Mouse (Mus musculus): ENCODE measurements around the gene Tspan5. TPM values are rescaled to one million over a fixed set of nuclear protein-coding genes. Genes with fewer than 3 reads are reported as not detected.

Tspan5 gene
- total RNA-seq (2014; rRNA removed) (0.65 and 0.94 TPM in 2 replicates), polyA plus RNA-seq (2012; rRNA removed) (0.42 and 0.48 TPM in 2 replicates)

- whole genome bisulfite sequencing: 1% methylated on average over 81 of the region's 100 CpGs
- peaks cover 4% of the 10 kb centered on the region; the same call in 1 of the 2 replicates for H3K4me1 ChIP-seq (ENCODE audit: control insufficient read depth, insufficient read depth, low read length)
- H3K27ac ChIP-seq (replicated peaks; ENCODE audit: insufficient read depth, low read depth, low read length): no peak within 1 kb of the TSS
- H3K36me3 ChIP-seq (ENCODE audit: control insufficient read depth, insufficient read depth, low read length): no peaks in the 10 kb centered on the region
- H3K27me3 ChIP-seq (ENCODE audit: control insufficient read depth, insufficient read depth, low read length): peaks cover 3% of the 10 kb centered on the region; the same call in 1 of the 2 replicates
- H3K4me3 ChIP-seq (ENCODE audit: insufficient read depth, low read depth, low read length): peak within 1 kb of the TSS; percentile 73
- DNase-seq (ENCODE audit: extremely low read depth, low read depth, low spot score): no peak
- no peak for TF ChIP-seq POLR2A (IDR thresholded peaks at IDR 0.05; ENCODE audit: extremely low read depth, insufficient read depth, low read length)
- no peak for TF ChIP-seq CTCF (IDR thresholded peaks at IDR 0.05; ENCODE audit: low read depth, low read length)
- no peaks in the 10 kb centered on the region for H3K79me2 ChIP-seq (ENCODE audit: control insufficient read depth, insufficient read depth, low read length)
- H3K9ac ChIP-seq (ENCODE audit: low read depth, low read length): peak within 1 kb of the TSS; percentile 70
Observed at GRCm38 (mm10) chr3:138741649-138742565, at the start of gene Tspan5. Tspan5 (plus strand) TSS chr3:138742195.

GRCm38 (mm10) chr3:138692302-138692701 lies 49.7 kb upstream of the Tspan5 start:
- Histone ChIP-seq H3K4me3 (ENCODE audit: insufficient read depth, low read depth, low read length) (no peak overlapping the region), H3K9ac (ENCODE audit: low read depth, low read length) (no peak overlapping the region), H3K36me3 (ENCODE audit: control insufficient read depth, insufficient read depth, low read length) (no peaks in the 10 kb centered on the region), H3K27ac (replicated peaks; ENCODE audit: insufficient read depth, low read depth, low read length) (no peak overlapping the region), H3K4me1 (ENCODE audit: control insufficient read depth, insufficient read depth, low read length) (no peaks in the 10 kb centered on the region), H3K79me2 (ENCODE audit: control insufficient read depth, insufficient read depth, low read length) (no peaks in the 10 kb centered on the region), H3K27me3 (ENCODE audit: control insufficient read depth, insufficient read depth, low read length) (no peaks in the 10 kb centered on the region)
- no peak for TF ChIP-seq POLR2A (IDR thresholded peaks at IDR 0.05; ENCODE audit: extremely low read depth, insufficient read depth, low read length)
- TF ChIP-seq CTCF (IDR thresholded peaks at IDR 0.05; ENCODE audit: low read depth, low read length): no peak
- DNase-seq (ENCODE audit: extremely low read depth, low read depth, low spot score): no peak
- 51% methylated on average over 1 of the region's 1 CpGs for WGBS

- WGBS: 81% methylated on average over 12 of the region's 12 CpGs
- Histone ChIP-seq H3K36me3 (ENCODE audit: control insufficient read depth, insufficient read depth, low read length) (no peaks in the 10 kb centered on the region), H3K4me1 (ENCODE audit: control insufficient read depth, insufficient read depth, low read length) (no peaks in the 10 kb centered on the region), H3K27ac (replicated peaks; ENCODE audit: insufficient read depth, low read depth, low read length) (no peak overlapping the region), H3K9ac (ENCODE audit: low read depth, low read length) (no peak overlapping the region), H3K27me3 (ENCODE audit: control insufficient read depth, insufficient read depth, low read length) (no peaks in the 10 kb centered on the region), H3K4me3 (ENCODE audit: insufficient read depth, low read depth, low read length) (no peak overlapping the region), H3K79me2 (ENCODE audit: control insufficient read depth, insufficient read depth, low read length) (no peaks in the 10 kb centered on the region)
- TF ChIP-seq CTCF (IDR thresholded peaks at IDR 0.05; ENCODE audit: low read depth, low read length) (no peak), POLR2A (IDR thresholded peaks at IDR 0.05; ENCODE audit: extremely low read depth, insufficient read depth, low read length) (no peak)
- DNase-seq (ENCODE audit: extremely low read depth, low read depth, low spot score): no peak
Observed at GRCm38 (mm10) chr3:138703399-138703798, 38.6 kb upstream of the Tspan5 start.

- H3K9ac ChIP-seq (ENCODE audit: low read depth, low read length): no peak overlapping the region
- TF ChIP-seq POLR2A (IDR thresholded peaks at IDR 0.05; ENCODE audit: extremely low read depth, insufficient read depth, low read length): no peak
- no peak for TF ChIP-seq CTCF (IDR thresholded peaks at IDR 0.05; ENCODE audit: low read depth, low read length)
- no peak overlapping the region for H3K27ac ChIP-seq (replicated peaks; ENCODE audit: insufficient read depth, low read depth, low read length)
- no peak overlapping the region for H3K4me3 ChIP-seq (ENCODE audit: insufficient read depth, low read depth, low read length)
- no peaks in the 10 kb centered on the region for H3K4me1 ChIP-seq (ENCODE audit: control insufficient read depth, insufficient read depth, low read length)
- 72% methylated on average over 9 of the region's 9 CpGs for WGBS
- H3K27me3 ChIP-seq (ENCODE audit: control insufficient read depth, insufficient read depth, low read length): no peaks in the 10 kb centered on the region
- H3K36me3 ChIP-seq (ENCODE audit: control insufficient read depth, insufficient read depth, low read length): no peaks in the 10 kb centered on the region
- no peaks in the 10 kb centered on the region for H3K79me2 ChIP-seq (ENCODE audit: control insufficient read depth, insufficient read depth, low read length)
- DNase-seq (ENCODE audit: extremely low read depth, low read depth, low spot score): no peak
Observed at GRCm38 (mm10) chr3:138704469-138704868, 37.5 kb upstream of the Tspan5 start.

GRCm38 (mm10) chr3:138705875-138706274 lies 36.1 kb upstream of the Tspan5 start:
- WGBS: 68% methylated on average over 14 of the region's 14 CpGs
- H3K9ac ChIP-seq (ENCODE audit: low read depth, low read length): no peak overlapping the region
- H3K79me2 ChIP-seq (ENCODE audit: control insufficient read depth, insufficient read depth, low read length): no peaks in the 10 kb centered on the region
- H3K27me3 ChIP-seq (ENCODE audit: control insufficient read depth, insufficient read depth, low read length): no peaks in the 10 kb centered on the region
- H3K4me3 ChIP-seq (ENCODE audit: insufficient read depth, low read depth, low read length): no peak overlapping the region
- no peaks in the 10 kb centered on the region for H3K36me3 ChIP-seq (ENCODE audit: control insufficient read depth, insufficient read depth, low read length)
- no peaks in the 10 kb centered on the region for H3K4me1 ChIP-seq (ENCODE audit: control insufficient read depth, insufficient read depth, low read length)
- no peak for DNase-seq (ENCODE audit: extremely low read depth, low read depth, low spot score)
- TF ChIP-seq CTCF (IDR thresholded peaks at IDR 0.05; ENCODE audit: low read depth, low read length) (no peak), POLR2A (IDR thresholded peaks at IDR 0.05; ENCODE audit: extremely low read depth, insufficient read depth, low read length) (no peak)
- H3K27ac ChIP-seq (replicated peaks; ENCODE audit: insufficient read depth, low read depth, low read length): no peak overlapping the region

DNA sequence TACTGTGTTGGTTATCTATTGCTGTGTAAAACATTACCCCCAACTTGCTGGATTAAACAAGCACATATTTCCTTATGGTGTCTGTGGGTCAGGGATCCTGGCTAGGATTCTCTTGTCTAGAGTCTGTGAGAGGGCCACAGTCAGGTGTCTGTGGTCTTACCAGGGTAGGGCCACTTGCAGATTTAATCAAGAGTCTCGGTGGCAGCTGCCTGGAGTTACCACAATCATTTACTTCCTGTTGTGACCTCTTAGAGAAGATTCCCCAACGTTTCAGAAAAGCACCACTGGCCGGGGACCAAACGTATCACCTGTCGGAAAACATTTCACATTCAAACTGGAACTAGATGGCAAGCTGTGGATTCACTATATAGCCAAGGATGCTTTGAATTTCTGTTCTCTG lies 32.8 kb upstream of the Tspan5 start:
- Histone ChIP-seq H3K9ac (ENCODE audit: low read depth, low read length) (no peak overlapping the region), H3K79me2 (ENCODE audit: control insufficient read depth, insufficient read depth, low read length) (no peaks in the 10 kb centered on the region), H3K4me1 (ENCODE audit: control insufficient read depth, insufficient read depth, low read length) (no peaks in the 10 kb centered on the region), H3K27ac (replicated peaks; ENCODE audit: insufficient read depth, low read depth, low read length) (no peak overlapping the region), H3K27me3 (ENCODE audit: control insufficient read depth, insufficient read depth, low read length) (no peaks in the 10 kb centered on the region), H3K36me3 (ENCODE audit: control insufficient read depth, insufficient read depth, low read length) (no peaks in the 10 kb centered on the region), H3K4me3 (ENCODE audit: insufficient read depth, low read depth, low read length) (no peak overlapping the region)
- 75% methylated on average over 5 of the region's 5 CpGs for WGBS
- DNase-seq (ENCODE audit: extremely low read depth, low read depth, low spot score): no peak
- TF ChIP-seq POLR2A (IDR thresholded peaks at IDR 0.05; ENCODE audit: extremely low read depth, insufficient read depth, low read length): no peak

Measured in liver, adult 2 months (tissue).